Comparison of ENCODE assay signal across 8 mouse cellular contexts in the genomic region with DNA sequence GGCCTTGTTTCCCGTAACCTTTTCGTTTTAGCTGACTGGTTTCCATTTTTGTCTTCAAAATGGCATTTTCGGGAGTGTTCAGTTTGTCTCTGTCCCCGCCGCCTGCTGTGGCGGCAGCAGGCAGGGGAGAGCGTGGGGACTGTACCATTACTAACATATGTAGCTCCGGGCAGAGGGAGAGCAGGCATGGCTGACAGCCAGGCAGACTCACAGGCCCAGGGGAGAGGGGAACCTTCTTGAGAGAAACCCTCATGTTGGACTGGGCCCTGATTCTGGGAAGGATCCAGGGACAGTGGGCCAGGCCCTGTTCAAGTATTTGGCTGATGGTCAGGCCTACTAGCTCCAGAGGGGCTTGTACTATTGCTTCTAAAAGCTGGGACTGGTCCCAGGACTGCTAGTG.
DNase-seq lines count a peak whose midpoint lies in the region; ATAC-seq and TF ChIP-seq lines count a peak whose summit lies in the region.
"Had no signal": no experiment of that assay in that cellular context is flagged by ENCODE, and none has a peak within 500 bp of the region (broad histone marks: within the 10 kb centered on the region; RNA-seq: fewer than 3 reads in every experiment).

No protein-coding gene starts in this region.

- H3K27me3 ChIP-seq in lung, embryonic 15.5 days, result no peaks in the 10 kb centered on the region
- H3K27me3 ChIP-seq: Patski had no signal

- H3K4me1 ChIP-seq in lung, embryonic 15.5 days, result peaks cover 10% of the 10 kb centered on the region; the same call in 1 of the 2 replicates
- H3K4me1 ChIP-seq in lung, adult 2 months (ENCODE audit: control insufficient read depth, insufficient read depth, low read length), result no peaks in the 10 kb centered on the region
- H3K4me1 ChIP-seq in cortical plate, adult 2 months (ENCODE audit: control insufficient read depth, insufficient read depth, low read length), result peaks cover 42% of the 10 kb centered on the region

- no peak overlapping the region for H3K9ac ChIP-seq in lung, embryonic 15.5 days

- H3K36me3 ChIP-seq in lung, embryonic 15.5 days, result no peaks in the 10 kb centered on the region

- no peaks in the 10 kb centered on the region for H3K9me3 ChIP-seq in lung, embryonic 15.5 days

- H3K4me3 ChIP-seq in lung, embryonic 15.5 days, result no peak overlapping the region
- H3K4me3 ChIP-seq in lung, adult 2 months (replicated peaks; ENCODE audit: extremely low read depth, low read depth, low read length), result no peak overlapping the region
- no peak overlapping the region for H3K4me3 ChIP-seq in cortical plate, adult 2 months (ENCODE audit: insufficient read depth, low read length)

- WGBS in lung, embryonic 15.5 days, result 70% methylated on average over 8 of the region's 8 CpGs
- 83% methylated on average over 8 of the region's 8 CpGs for WGBS in lung, adult 2 months

- H3K27ac ChIP-seq in lung, embryonic 15.5 days, result peak overlapping the region; percentile 65
- H3K27ac ChIP-seq in cortical plate, adult 2 months (ENCODE audit: insufficient read depth, low read length), result peak overlapping the region; percentile 3; the same call in 1 of the 2 replicates

- TF ChIP-seq CTCF in lung, adult 2 months (IDR thresholded peaks at IDR 0.05; ENCODE audit: insufficient read depth, low read length), result no peak
- no peak for TF ChIP-seq CTCF in cortical plate, adult 2 months (IDR thresholded peaks at IDR 0.05; ENCODE audit: extremely low read depth, insufficient read depth, low read length)

- no peak for TF ChIP-seq POLR2A in lung, adult 2 months (IDR thresholded peaks at IDR 0.05; ENCODE audit: borderline replicate concordance, extremely low read depth, low read depth, low read length)
- no peak for TF ChIP-seq POLR2A in cortical plate, adult 2 months (IDR thresholded peaks at IDR 0.05; ENCODE audit: extremely low read depth, insufficient read depth, low read length)

- ATAC-seq in lung, embryonic 15.5 days (ENCODE audit: borderline replicate concordance, extremely low read depth, low FRiP score, low TSS enrichment), result peak; percentile 44; the same call in 1 of the 2 replicates
- ATAC-seq: Patski had no signal

- DNase-seq in lung, adult 2 months, result no peak
- peak; percentile 70 to 77 for DNase-seq in layer of hippocampus, postnatal 36 days
- DNase-seq in right cerebral cortex, postnatal 4 days, result peak; percentile 67
- DNase-seq in adrenal gland, postnatal 14 days, result no peak
- DNase-seq in embryo, embryonic 10.5 days (ENCODE audit: low spot score), result no peak

- H3K4me2 ChIP-seq in lung, embryonic 15.5 days, result no peak overlapping the region

Comparison
In these comparisons a context has a peak if more than half of its experiments do, and no peak if none do; other contexts are left out.
1. DNase-seq: peak in layer of hippocampus, postnatal 36 days (2 of 2) and right cerebral cortex, postnatal 4 days (single experiment); none in lung, adult 2 months (single experiment), adrenal gland, postnatal 14 days (single experiment) and embryo, embryonic 10.5 days (single experiment).